Mouse (Mus musculus): ENCODE data around the gene Slc17a4. TPM values are rescaled to one million over a fixed set of nuclear protein-coding genes. Genes with fewer than 3 reads are reported as not detected.

Slc17a4 gene
- polyA plus RNA-seq, 1 experiment = not detected

GRCm38 (mm10) chr13:23933421-23934210 lies 18.8 kb upstream of the Slc17a4 start, which contains the start of gene Hist1h2ba:
Gene Hist1h2ba (minus strand): TSS chr13:23934156.
- 92% methylated on average over 39 of the region's 39 CpGs for WGBS
- no peak for DNase-seq
- no peak for TF ChIP-seq POLR2A (IDR thresholded peaks at IDR 0.05; ENCODE audit: borderline replicate concordance, extremely low read depth, low read depth, low read length)
- no peak for TF ChIP-seq CTCF (IDR thresholded peaks at IDR 0.05; ENCODE audit: insufficient read depth, low read length)
- Histone ChIP-seq H3K4me3 (replicated peaks; ENCODE audit: extremely low read depth, low read depth, low read length) (no peak within 1 kb of the TSS), H3K4me1 (ENCODE audit: control insufficient read depth, insufficient read depth, low read length) (no peaks in the 10 kb centered on the region)

- no peaks in the 10 kb centered on the region for H3K4me1 ChIP-seq (ENCODE audit: control insufficient read depth, insufficient read depth, low read length)
- no peak for DNase-seq
- H3K4me3 ChIP-seq (replicated peaks; ENCODE audit: extremely low read depth, low read depth, low read length) = no peak overlapping the region
- 66% methylated on average over 11 of the region's 11 CpGs for WGBS
- TF ChIP-seq CTCF (IDR thresholded peaks at IDR 0.05; ENCODE audit: insufficient read depth, low read length) (no peak), POLR2A (IDR thresholded peaks at IDR 0.05; ENCODE audit: borderline replicate concordance, extremely low read depth, low read depth, low read length) (no peak)
These were observed 16.1 kb upstream of the Slc17a4 start for GRCm38 (mm10) chr13:23930904-23931303.

GRCm38 (mm10) chr13:23930461-23930860 lies 15.7 kb upstream of the Slc17a4 start:
- WGBS = 74% methylated on average over 9 of the region's 9 CpGs
- Histone ChIP-seq H3K4me3 (replicated peaks; ENCODE audit: extremely low read depth, low read depth, low read length) (no peak overlapping the region), H3K4me1 (ENCODE audit: control insufficient read depth, insufficient read depth, low read length) (no peaks in the 10 kb centered on the region)
- no peak for TF ChIP-seq POLR2A (IDR thresholded peaks at IDR 0.05; ENCODE audit: borderline replicate concordance, extremely low read depth, low read depth, low read length)
- TF ChIP-seq CTCF (IDR thresholded peaks at IDR 0.05; ENCODE audit: insufficient read depth, low read length) = no peak
- no peak for DNase-seq

GRCm38 (mm10) chr13:23928637-23929036 lies 13.8 kb upstream of the Slc17a4 start:
- peak overlapping the region; percentile 25 for H3K4me3 ChIP-seq (replicated peaks; ENCODE audit: extremely low read depth, low read depth, low read length)
- TF ChIP-seq POLR2A (IDR thresholded peaks at IDR 0.05; ENCODE audit: borderline replicate concordance, extremely low read depth, low read depth, low read length) = no peak
- no peak for TF ChIP-seq CTCF (IDR thresholded peaks at IDR 0.05; ENCODE audit: insufficient read depth, low read length)
- no peaks in the 10 kb centered on the region for H3K4me1 ChIP-seq (ENCODE audit: control insufficient read depth, insufficient read depth, low read length)
- DNase-seq = no peak
- WGBS = 25% methylated on average over 3 of the region's 3 CpGs

GRCm38 (mm10) chr13:23925792-23926191 lies 11.0 kb upstream of the Slc17a4 start:
- H3K4me3 ChIP-seq (replicated peaks; ENCODE audit: extremely low read depth, low read depth, low read length) = no peak overlapping the region
- 74% methylated on average over 2 of the region's 2 CpGs for WGBS
- no peaks in the 10 kb centered on the region for H3K4me1 ChIP-seq (ENCODE audit: control insufficient read depth, insufficient read depth, low read length)
- TF ChIP-seq CTCF (IDR thresholded peaks at IDR 0.05; ENCODE audit: insufficient read depth, low read length) = no peak
- no peak for TF ChIP-seq POLR2A (IDR thresholded peaks at IDR 0.05; ENCODE audit: borderline replicate concordance, extremely low read depth, low read depth, low read length)
- no peak for DNase-seq

- 38% methylated on average over 4 of the region's 4 CpGs for WGBS
- no peaks in the 10 kb centered on the region for H3K4me1 ChIP-seq (ENCODE audit: control insufficient read depth, insufficient read depth, low read length)
- DNase-seq = no peak
- no peak for TF ChIP-seq POLR2A (IDR thresholded peaks at IDR 0.05; ENCODE audit: borderline replicate concordance, extremely low read depth, low read depth, low read length)
- no peak overlapping the region for H3K4me3 ChIP-seq (replicated peaks; ENCODE audit: extremely low read depth, low read depth, low read length)
These were observed 2.9 kb upstream of the Slc17a4 start for GRCm38 (mm10) chr13:23917674-23918073.

GRCm38 (mm10) chr13:23916132-23916531 lies 1.3 kb upstream of the Slc17a4 start:
- H3K4me1 ChIP-seq (ENCODE audit: control insufficient read depth, insufficient read depth, low read length) = no peaks in the 10 kb centered on the region
- TF ChIP-seq CTCF (IDR thresholded peaks at IDR 0.05; ENCODE audit: insufficient read depth, low read length) = no peak
- no peak for TF ChIP-seq POLR2A (IDR thresholded peaks at IDR 0.05; ENCODE audit: borderline replicate concordance, extremely low read depth, low read depth, low read length)
- WGBS = 97% methylated on average over 1 of the region's 1 CpGs
- no peak overlapping the region for H3K4me3 ChIP-seq (replicated peaks; ENCODE audit: extremely low read depth, low read depth, low read length)
- no peak for DNase-seq

- DNase-seq = no peak
- no peak overlapping the region for H3K4me3 ChIP-seq (replicated peaks; ENCODE audit: extremely low read depth, low read depth, low read length)
- WGBS = 35% methylated on average over 6 of the region's 6 CpGs
- no peaks in the 10 kb centered on the region for H3K4me1 ChIP-seq (ENCODE audit: control insufficient read depth, insufficient read depth, low read length)
- TF ChIP-seq CTCF (IDR thresholded peaks at IDR 0.05; ENCODE audit: insufficient read depth, low read length) (no peak), POLR2A (IDR thresholded peaks at IDR 0.05; ENCODE audit: borderline replicate concordance, extremely low read depth, low read depth, low read length) (no peak)
These were observed 960 bp downstream of the Slc17a4 start for GRCm38 (mm10) chr13:23913791-23914306.

GRCm38 (mm10) chr13:23911335-23911734 lies 3.5 kb downstream of the Slc17a4 start:
- Histone ChIP-seq H3K4me1 (ENCODE audit: control insufficient read depth, insufficient read depth, low read length) (no peaks in the 10 kb centered on the region), H3K4me3 (replicated peaks; ENCODE audit: extremely low read depth, low read depth, low read length) (no peak overlapping the region)
- WGBS = 53% methylated on average over 5 of the region's 5 CpGs
- no peak for DNase-seq
- TF ChIP-seq POLR2A (IDR thresholded peaks at IDR 0.05; ENCODE audit: borderline replicate concordance, extremely low read depth, low read depth, low read length) (no peak), CTCF (IDR thresholded peaks at IDR 0.05; ENCODE audit: insufficient read depth, low read length) (no peak)

GRCm38 (mm10) chr13:23910121-23910520 lies 4.7 kb downstream of the Slc17a4 start:
- WGBS = 69% methylated on average over 5 of the region's 5 CpGs
- no peak for TF ChIP-seq POLR2A (IDR thresholded peaks at IDR 0.05; ENCODE audit: borderline replicate concordance, extremely low read depth, low read depth, low read length)
- TF ChIP-seq CTCF (IDR thresholded peaks at IDR 0.05; ENCODE audit: insufficient read depth, low read length) = no peak
- Histone ChIP-seq H3K4me3 (replicated peaks; ENCODE audit: extremely low read depth, low read depth, low read length) (no peak overlapping the region), H3K4me1 (ENCODE audit: control insufficient read depth, insufficient read depth, low read length) (no peaks in the 10 kb centered on the region)
- DNase-seq = no peak
